Mouse (Mus musculus): ENCODE data around the gene Dhrs1. TPM values are rescaled to one million over a fixed set of nuclear protein-coding genes. Genes with fewer than 3 reads are reported as not detected.

Dhrs1 gene
- polyA plus RNA-seq, 1 experiment: 67.1 TPM

DNA sequence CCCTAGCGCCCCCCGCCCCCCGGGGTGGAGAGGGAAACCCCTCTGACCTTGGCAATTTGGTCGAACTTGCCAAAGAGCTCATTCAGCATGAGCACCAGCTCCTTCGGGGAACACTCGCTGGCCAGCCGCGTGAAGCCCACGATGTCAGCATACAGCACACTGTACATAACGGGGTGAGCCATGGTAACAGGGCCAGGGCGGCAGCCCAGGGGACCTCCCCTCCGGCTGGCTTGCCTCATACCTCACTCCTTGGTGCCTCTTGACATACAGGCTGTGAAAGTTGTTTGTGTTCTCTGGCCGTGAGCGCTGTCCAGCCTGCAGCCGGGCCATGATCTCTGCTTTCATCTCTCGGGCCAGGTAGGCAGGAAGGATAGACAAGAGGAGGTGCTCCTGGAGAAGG, 34.2 kb upstream of the Dhrs1 start:
- no peak for DNase-seq (ENCODE audit: low read depth)
- TF ChIP-seq POLR2A (IDR thresholded peaks at IDR 0.05; ENCODE audit: borderline replicate concordance, extremely low read depth, insufficient read depth, insufficient read length, poor library complexity, severe bottlenecking) (no peak), CTCF (IDR thresholded peaks at IDR 0.05; ENCODE audit: borderline replicate concordance, extremely low read depth, insufficient read depth, insufficient read length) (no peak)

DNA sequence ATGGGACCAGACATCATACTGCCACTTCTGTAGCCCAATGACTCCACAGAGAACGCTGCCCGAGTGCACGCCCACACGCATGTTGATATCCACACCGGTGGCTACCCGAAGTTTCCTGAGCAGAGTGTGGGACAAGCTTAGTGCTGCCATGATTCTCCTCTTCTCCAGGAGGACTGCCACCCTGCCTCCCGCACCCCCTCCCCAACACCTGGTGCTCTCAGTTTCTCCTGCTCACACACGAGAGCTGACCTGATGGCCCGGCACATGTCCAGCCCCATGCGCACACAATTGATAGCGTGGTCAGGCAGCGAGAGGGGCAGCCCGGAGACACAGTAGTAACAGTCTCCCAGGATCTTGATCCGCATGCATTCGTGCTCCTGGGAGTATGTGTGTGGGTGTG, 33.2 kb upstream of the Dhrs1 start:
- TF ChIP-seq POLR2A (IDR thresholded peaks at IDR 0.05; ENCODE audit: borderline replicate concordance, extremely low read depth, insufficient read depth, insufficient read length, poor library complexity, severe bottlenecking) (no peak), CTCF (IDR thresholded peaks at IDR 0.05; ENCODE audit: borderline replicate concordance, extremely low read depth, insufficient read depth, insufficient read length) (no peak)

DNA sequence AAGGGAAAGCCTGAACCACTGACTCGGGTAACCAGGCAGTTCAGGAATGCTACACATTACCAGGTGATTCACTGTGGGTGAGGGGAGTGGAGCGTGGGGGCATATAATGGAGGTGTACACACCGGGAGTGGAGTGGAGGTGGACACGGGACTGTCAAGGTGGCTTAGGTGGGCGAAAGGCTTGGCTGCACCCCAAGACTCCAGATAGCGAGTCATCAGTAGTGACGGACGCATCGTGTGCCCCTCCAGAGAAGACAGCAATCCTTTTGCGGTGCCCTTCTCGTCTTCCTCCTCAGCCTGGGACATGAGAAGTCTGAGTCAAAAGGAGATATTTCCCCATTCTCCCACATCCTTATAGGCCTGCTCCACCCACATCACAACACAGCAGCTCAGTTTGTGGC, 32.3 kb upstream of the Dhrs1 start:
- no peak for TF ChIP-seq POLR2A (IDR thresholded peaks at IDR 0.05; ENCODE audit: borderline replicate concordance, extremely low read depth, insufficient read depth, insufficient read length, poor library complexity, severe bottlenecking)
- no peak for TF ChIP-seq CTCF (IDR thresholded peaks at IDR 0.05; ENCODE audit: borderline replicate concordance, extremely low read depth, insufficient read depth, insufficient read length)
- no peak for DNase-seq (ENCODE audit: low read depth)

More for the DNA sequence above, 33.2 kb upstream of the Dhrs1 start:
- DNase-seq (ENCODE audit: low read depth): no peak

DNA sequence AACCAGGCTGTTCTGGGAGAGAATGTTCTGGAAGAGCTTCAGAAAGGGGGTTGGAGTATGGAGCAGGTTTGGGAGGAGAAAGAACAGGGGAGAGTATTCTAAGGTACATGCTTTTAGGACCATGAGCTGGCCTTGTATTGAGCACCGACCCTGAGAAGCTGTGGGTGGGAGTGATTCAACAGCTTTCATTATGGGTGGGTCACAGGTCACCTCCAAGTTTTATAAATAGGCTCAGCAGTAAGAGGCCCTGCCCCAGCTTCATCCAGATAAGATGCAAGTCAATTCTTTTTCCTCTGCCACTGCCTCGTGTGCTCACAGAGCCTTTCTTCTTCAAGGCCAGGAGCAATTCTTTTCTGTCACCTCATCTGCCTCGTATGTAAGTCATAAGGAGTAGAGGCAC, 31.7 kb upstream of the Dhrs1 start:
- TF ChIP-seq CTCF (IDR thresholded peaks at IDR 0.05; ENCODE audit: borderline replicate concordance, extremely low read depth, insufficient read depth, insufficient read length): no peak
- TF ChIP-seq POLR2A (IDR thresholded peaks at IDR 0.05; ENCODE audit: borderline replicate concordance, extremely low read depth, insufficient read depth, insufficient read length, poor library complexity, severe bottlenecking): no peak
- DNase-seq (ENCODE audit: low read depth): no peak

DNA sequence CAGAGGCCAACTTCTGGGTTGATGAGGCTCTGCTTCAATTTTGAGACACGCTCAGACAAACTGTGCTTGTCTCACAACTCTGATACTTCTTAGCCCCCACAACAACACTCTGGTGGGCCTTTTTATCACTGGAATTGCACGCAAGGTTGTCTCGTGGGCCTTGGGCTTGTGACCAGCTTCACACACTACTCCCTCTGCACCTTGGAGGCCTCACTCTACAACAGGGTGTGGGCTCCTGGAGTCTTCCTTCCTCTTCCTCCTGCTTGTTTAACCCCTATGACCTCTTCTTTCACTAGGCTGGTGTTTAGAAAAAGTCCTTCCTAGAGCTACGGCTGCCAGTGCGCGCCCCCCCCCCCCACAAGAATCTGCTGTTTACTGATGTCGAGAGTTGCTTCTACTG, 31.2 kb upstream of the Dhrs1 start:
- TF ChIP-seq CTCF (IDR thresholded peaks at IDR 0.05; ENCODE audit: borderline replicate concordance, extremely low read depth, insufficient read depth, insufficient read length) (no peak), POLR2A (IDR thresholded peaks at IDR 0.05; ENCODE audit: borderline replicate concordance, extremely low read depth, insufficient read depth, insufficient read length, poor library complexity, severe bottlenecking) (no peak)
- DNase-seq (ENCODE audit: low read depth): no peak

DNA sequence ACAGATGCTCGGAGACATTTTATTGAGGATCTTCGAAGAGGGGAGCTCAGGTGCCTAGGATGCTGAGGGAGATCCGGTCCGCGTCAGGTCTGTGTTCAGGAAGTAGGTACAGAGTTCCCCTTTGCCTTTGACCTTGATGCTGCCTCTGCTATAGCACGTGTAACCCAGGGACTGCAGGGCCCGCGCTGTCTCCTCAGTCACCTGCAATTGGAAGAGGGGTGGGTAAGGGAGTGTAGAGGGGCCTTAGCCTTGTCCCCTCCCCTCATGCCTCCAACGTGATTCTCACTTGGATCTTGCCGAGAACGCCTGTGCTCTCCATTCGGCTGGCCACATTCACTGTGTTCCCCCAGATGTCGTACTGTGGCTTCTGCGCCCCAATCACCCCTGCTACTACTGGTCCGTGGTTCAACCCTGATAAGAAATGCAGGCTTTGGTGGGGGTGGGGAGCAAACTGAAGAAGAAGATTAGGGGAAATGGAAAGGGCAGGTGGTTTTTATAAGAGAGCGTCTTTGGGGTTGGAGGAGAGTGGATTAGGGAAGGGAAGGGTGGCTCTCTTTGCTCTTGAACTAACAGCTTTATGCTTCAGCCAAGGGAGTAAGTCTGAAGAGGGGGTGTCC, 23.7 kb upstream of the Dhrs1 start:
- DNase-seq (ENCODE audit: low read depth): no peak
- TF ChIP-seq CTCF (IDR thresholded peaks at IDR 0.05; ENCODE audit: borderline replicate concordance, extremely low read depth, insufficient read depth, insufficient read length): no peak
- no peak for TF ChIP-seq POLR2A (IDR thresholded peaks at IDR 0.05; ENCODE audit: borderline replicate concordance, extremely low read depth, insufficient read depth, insufficient read length, poor library complexity, severe bottlenecking)

DNA sequence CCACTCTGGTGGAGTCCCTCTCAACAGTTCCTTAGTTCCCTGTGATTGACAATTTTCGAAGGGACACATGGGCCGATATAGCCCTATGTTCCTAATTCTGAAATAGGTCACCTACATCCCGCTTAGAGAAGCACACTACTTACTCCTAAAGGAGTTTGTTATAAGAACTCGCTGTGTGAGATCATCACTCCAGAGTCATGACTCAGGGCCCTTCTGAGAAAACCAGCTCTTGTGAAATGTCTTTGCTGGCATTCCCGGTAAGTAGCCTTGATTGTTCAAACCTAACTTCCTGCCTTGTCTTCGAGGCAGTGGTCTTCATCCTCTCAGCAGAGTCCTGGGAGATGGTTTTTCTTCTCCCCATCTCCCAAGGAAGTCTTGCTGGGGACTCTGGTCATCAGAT, 23.1 kb upstream of the Dhrs1 start:
- DNase-seq (ENCODE audit: low read depth): no peak
- TF ChIP-seq POLR2A (IDR thresholded peaks at IDR 0.05; ENCODE audit: borderline replicate concordance, extremely low read depth, insufficient read depth, insufficient read length, poor library complexity, severe bottlenecking) (no peak), CTCF (IDR thresholded peaks at IDR 0.05; ENCODE audit: borderline replicate concordance, extremely low read depth, insufficient read depth, insufficient read length) (no peak)

DNA sequence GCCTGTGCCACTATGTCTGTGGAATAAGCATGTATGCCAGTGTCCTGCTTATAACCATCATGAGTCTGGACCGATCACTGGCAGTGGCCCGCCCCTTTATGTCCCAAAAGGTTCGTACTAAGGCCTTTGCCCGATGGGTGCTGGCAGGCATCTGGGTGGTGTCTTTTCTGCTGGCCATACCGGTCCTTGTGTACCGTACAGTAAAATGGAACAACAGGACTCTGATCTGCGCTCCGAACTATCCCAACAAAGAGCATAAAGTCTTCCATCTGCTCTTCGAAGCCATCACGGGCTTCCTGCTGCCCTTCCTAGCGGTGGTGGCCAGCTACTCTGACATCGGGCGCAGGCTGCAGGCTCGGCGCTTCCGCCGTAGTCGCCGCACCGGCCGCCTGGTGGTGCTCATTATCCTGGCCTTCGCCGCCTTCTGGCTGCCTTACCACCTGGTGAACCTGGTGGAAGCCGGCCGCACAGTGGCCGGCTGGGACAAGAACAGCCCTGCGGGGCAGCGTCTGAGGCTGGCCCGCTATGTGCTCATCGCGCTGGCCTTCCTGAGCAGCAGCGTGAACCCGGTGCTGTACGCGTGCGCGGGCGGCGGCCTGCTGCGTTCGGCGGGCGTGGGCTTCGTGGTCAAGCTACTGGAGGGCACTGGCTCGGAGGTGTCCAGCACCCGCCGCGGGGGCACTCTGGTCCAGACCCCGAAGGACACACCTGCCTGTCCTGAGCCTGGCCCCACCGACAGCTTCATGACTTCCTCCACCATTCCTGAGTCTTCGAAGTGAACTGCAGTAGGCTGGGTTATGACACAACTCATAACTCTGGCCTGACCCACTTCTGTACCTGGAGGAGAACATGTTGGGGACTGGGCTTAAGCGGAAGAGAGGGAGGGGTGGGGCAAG, 22.3 kb upstream of the Dhrs1 start:
- peak; percentile 64 for DNase-seq (ENCODE audit: low read depth)
- TF ChIP-seq CTCF (IDR thresholded peaks at IDR 0.05; ENCODE audit: borderline replicate concordance, extremely low read depth, insufficient read depth, insufficient read length): peak; percentile 43; the same call in 1 of the 2 replicates
- TF ChIP-seq POLR2A (IDR thresholded peaks at IDR 0.05; ENCODE audit: borderline replicate concordance, extremely low read depth, insufficient read depth, insufficient read length, poor library complexity, severe bottlenecking): no peak

DNA sequence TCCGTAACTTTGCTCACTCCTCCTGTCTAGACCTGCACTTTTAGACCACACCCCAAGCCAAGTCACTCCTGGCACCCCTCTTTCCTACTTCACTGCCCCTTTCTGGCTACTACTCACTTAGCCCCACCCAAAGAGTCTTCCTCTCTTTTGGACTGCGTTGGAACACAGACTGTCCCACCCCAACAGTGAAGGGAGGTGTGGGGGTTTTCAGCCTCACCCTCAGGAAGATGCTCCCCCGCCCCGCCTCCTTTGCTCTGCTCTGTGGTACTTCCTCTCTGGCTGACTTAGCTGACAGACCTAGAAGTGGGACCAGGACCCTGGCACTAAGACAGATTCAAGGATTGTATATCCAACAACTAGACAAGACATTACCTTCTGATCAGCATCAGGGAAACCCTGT, 20.2 kb upstream of the Dhrs1 start, which contains the start of gene Ltb4r1:
Ltb4r1 (plus strand) TSS at position 267 of the 400 bp plus-strand sequence.
- DNase-seq (ENCODE audit: low read depth): no peak
- TF ChIP-seq CTCF (IDR thresholded peaks at IDR 0.05; ENCODE audit: borderline replicate concordance, extremely low read depth, insufficient read depth, insufficient read length): no peak

DNA sequence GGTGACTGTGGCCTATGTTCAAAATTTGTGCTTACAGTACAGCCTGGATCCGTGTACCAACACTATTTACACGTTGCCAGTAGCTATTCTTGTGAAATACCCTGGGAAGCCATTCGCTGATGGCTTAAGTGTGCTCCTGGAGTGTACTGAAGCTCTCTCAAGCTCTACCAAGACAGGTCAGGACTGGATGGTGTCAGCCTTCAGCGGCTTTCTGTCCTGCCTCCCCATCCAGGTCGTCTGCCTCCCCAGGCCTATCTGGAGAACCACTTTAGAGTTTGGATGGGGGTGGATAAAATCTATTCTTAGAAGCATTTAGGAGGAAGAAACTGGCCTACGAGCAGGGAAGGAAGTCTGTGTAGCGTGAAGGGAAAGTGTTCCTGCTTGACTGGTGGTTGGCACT, 17.7 kb upstream of the Dhrs1 start:
- DNase-seq (ENCODE audit: low read depth): no peak
- TF ChIP-seq POLR2A (IDR thresholded peaks at IDR 0.05; ENCODE audit: borderline replicate concordance, extremely low read depth, insufficient read depth, insufficient read length, poor library complexity, severe bottlenecking) (no peak), CTCF (IDR thresholded peaks at IDR 0.05; ENCODE audit: borderline replicate concordance, extremely low read depth, insufficient read depth, insufficient read length) (no peak)

DNA sequence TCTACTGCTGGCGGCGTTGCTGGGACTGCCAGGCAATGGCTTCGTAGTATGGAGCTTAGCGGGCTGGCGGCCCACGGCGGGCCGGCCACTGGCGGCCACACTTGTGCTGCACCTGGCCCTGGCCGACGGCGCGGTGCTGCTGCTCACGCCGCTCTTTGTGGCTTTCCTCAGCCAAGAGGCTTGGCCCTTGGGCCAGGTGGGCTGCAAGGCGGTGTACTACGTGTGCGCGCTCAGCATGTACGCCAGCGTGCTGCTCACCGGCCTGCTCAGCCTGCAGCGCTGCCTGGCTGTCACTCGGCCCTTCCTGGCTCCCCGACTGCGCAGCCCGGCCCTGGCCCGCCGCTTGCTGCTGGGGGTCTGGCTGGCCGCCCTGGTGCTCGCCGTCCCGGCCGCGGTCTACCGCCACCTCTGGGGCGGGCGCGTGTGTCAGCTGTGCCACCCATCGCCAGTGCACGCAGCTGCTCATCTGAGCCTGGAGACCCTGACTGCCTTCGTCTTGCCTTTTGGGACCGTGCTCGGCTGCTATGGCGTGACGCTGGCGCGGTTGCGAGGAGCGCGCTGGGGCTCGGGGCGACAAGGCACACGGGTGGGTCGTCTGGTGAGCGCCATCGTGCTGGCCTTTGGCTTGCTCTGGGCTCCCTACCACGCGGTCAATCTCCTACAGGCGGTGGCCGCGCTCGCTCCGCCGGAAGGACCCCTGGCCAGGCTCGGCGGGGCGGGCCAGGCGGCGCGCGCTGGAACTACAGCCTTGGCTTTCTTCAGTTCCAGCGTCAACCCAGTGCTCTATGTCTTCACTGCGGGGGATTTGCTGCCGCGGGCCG, 16.7 kb upstream of the Dhrs1 start:
- peak; percentile 71 for DNase-seq (ENCODE audit: low read depth)
- 0 out of 2 replicates have a peak, but pooled peaks have one; percentile 7 for TF ChIP-seq POLR2A (IDR thresholded peaks at IDR 0.05; ENCODE audit: borderline replicate concordance, extremely low read depth, insufficient read depth, insufficient read length, poor library complexity, severe bottlenecking)
- TF ChIP-seq CTCF (IDR thresholded peaks at IDR 0.05; ENCODE audit: borderline replicate concordance, extremely low read depth, insufficient read depth, insufficient read length): peak; percentile 50
